Mouse (Mus musculus) embryo, embryonic 9.5 days (tissue): ENCODE data around the gene Cd200.
"Not testable (repeated sequence)": the region's sequence is repeated elsewhere in the genome, so short reads cannot be mapped to it uniquely, and the experiment has no call there.

Experiments
- DNase-seq: peaks from one replicate; pipeline ENCODE4 v3.0.0-alpha.2; 2017; ENCODE audit errors: extremely low spot score

Gene Cd200

DNA sequence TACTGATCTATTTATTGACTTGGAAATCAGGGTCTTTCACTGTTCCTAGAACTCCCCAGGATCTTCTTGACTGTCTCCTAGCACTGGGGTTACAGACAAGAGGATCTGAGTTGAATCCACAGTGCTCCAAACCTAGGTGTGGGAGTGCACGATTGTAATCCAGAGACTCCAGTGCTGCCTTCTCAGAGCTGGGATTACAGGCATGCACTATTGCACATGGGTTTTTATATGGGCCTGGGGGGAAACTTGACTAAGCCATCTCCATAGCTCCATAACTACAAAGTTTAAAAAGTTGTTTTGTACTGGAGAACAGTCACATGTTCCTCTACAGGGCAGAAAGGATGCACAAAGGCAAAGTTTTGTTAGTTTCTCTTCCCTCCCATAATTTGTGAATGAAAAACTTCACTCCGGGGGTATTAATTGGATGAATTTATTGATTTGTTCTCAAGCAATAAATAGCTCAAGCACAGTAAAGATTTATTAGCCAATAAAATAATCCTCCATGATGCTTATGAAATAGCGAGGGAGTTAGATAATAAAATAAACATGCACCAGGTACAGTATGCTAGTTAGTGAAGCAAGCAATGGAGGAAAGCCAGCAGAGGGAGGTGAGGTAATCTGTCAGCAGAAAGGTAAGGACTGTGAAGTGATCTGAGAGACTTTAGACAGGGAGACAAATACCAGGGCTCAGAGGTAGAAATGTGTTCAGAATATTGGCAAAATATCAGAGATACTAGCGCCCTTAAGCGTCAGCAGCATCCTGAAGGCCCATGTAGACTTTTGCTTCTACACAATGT, 30.5 kb downstream of the Cd200 start:
- no peak for DNase-seq

GRCm38 (mm10) chr16:45377332-45377731, 31.5 kb downstream of the Cd200 start:
- DNase-seq: no peak

DNA sequence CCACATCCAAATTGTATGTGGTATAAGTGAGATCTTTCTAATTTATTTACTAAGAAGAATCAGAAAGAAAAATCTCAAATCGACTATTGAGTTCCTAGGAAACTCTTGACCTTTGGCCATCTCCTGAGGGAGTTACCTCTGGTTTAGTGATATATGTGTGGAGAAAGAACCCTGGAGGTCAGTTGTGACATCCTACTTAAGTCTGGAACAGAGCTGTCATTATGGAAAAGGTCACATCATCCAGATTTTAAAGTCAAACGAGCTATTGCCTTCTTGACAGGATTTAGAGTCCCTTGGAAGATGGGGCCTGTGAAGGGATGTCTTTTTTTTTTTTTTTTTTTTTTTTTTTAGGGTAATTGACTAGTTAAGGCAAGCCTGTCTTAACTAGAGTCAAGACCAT, 32.0 kb downstream of the Cd200 start:
- no peak for DNase-seq

- no peak for DNase-seq
Observed at GRCm38 (mm10) chr16:45376294-45376693, 32.6 kb downstream of the Cd200 start.

- no peak for DNase-seq
Observed at GRCm38 (mm10) chr16:45375506-45376225, 33.2 kb downstream of the Cd200 start.

- no peak for DNase-seq
Observed at GRCm38 (mm10) chr16:45374074-45374473, 34.8 kb downstream of the Cd200 start.

DNA sequence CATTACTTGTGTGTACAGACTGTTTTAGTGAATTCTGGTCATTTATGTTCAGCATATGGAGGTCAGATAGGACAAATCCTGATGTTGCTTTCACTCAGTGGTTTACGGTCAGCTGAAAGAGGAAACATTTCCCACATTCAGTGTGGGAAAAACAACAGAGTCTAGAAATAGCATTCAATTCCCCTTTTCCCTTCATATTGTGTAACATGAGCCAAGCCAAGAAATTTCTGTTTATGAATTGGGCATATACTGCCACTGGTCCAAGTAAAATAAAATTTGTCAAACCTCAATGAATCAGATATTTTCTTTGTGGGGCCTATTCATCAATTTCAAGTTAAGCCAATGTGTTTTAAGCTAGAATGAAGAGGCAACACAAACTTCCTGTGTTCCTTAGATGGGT, 37.8 kb downstream of the Cd200 start:
- no peak for DNase-seq

GRCm38 (mm10) chr16:45369285-45369965, 39.4 kb downstream of the Cd200 start:
- no peak for DNase-seq

DNA sequence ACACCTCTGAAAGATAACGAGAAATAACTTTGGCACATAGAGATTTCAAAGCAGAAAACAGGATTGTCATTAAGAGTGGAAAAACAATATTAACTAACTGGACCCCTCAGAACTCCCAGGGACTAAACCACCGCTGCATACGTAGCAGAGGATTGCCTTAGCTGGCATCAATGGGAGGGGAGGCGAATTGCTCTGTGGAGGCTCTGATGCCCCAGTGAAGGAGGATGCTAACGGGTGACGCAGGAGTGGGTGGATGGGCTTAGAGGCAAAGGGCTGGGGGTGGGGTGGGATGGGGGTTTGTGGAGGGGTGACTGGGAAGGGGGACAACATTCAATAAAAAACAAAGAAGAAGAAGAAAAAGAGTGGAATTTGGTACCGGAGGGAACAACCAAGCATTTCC, 42.7 kb downstream of the Cd200 start:
- DNase-seq: no peak

DNA sequence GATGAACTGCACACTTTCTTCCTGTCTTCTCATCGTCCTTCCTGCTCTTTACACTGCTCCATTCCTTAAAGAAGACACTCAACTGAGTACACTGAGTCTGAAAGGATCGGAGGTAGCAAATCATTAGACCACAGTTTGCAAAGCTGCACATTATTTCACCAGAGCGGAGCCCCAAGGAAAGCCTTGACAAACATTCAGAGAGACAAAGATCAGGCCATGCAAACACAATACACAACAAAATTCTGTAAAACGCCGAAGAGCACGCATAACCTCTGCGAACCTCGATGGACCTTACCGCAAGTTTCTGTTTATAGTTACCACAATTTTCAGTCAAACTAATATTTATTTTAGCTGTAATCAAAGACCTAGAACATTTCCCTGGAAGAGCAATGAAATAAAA, 43.5 kb downstream of the Cd200 start:
- no peak for DNase-seq

- no peak for DNase-seq
Observed at GRCm38 (mm10) chr16:45364627-45365026, 44.2 kb downstream of the Cd200 start.

GRCm38 (mm10) chr16:45363480-45364045, 45.3 kb downstream of the Cd200 start:
- DNase-seq: no peak

DNA sequence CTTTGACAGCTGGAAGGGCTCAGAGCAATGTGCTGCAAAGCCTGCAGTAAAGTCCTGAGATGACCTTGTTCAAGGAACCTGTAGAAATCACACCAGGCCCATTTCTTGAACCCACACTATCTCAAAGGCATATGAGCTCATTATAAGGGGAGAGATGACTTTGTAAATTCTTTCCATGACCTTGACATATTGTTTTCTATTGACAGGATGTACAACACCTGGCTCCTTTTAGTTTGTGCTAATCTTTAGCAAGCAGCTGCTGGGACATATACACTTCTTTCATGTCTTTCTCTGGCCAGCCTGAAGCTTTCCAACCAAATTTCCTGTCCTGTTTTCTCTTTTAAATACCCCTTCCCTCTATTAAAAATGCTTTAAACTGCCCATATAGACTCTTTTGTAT, 47.4 kb downstream of the Cd200 start:
- no peak for DNase-seq

- not testable (repeated sequence) for DNase-seq
Observed at GRCm38 (mm10) chr16:45358441-45358840, 50.4 kb downstream of the Cd200 start.

DNA sequence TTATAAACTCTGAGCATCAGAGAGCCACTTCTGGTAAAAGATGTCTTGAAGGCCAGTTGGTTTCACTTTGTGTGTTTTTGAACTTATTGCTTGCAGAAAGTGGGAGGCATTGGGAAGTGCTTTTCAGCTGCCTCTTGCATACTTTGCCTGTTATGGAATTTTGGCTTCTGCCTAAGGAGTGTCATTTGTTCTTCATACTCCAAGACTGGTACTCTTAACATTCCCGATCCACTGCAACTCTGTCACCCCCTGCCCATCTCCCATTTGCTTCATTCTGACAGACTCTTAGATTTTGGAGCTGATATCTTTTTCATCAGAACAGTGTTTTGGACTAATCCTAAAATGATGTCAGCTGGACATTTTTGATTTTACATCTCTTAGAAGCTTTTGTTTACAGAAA, 51.7 kb downstream of the Cd200 start:
- DNase-seq: no peak

DNA sequence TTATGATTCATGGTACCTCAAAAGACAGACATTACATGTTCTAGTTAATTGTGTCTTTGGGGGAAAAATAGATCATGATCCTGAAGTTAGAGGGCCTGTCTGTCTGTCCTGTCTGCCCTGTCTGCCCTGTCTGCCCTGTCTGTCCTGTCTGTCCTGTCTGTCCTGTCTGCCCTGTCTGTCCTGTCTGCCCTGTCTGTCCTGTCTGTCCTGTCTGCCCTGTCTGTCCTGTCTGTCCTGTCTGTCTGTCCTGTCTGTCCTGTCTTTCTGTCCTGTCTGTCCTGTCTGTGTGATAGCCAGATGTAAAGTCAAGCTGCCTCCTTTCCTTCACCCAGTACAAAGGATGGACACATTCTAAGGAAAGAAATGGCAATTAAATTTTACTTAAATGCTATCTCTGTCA, 56.0 kb downstream of the Cd200 start:
- DNase-seq: peak; percentile 58

- DNase-seq: no peak
Observed at GRCm38 (mm10) chr16:45350767-45351166, 58.1 kb downstream of the Cd200 start.

DNA sequence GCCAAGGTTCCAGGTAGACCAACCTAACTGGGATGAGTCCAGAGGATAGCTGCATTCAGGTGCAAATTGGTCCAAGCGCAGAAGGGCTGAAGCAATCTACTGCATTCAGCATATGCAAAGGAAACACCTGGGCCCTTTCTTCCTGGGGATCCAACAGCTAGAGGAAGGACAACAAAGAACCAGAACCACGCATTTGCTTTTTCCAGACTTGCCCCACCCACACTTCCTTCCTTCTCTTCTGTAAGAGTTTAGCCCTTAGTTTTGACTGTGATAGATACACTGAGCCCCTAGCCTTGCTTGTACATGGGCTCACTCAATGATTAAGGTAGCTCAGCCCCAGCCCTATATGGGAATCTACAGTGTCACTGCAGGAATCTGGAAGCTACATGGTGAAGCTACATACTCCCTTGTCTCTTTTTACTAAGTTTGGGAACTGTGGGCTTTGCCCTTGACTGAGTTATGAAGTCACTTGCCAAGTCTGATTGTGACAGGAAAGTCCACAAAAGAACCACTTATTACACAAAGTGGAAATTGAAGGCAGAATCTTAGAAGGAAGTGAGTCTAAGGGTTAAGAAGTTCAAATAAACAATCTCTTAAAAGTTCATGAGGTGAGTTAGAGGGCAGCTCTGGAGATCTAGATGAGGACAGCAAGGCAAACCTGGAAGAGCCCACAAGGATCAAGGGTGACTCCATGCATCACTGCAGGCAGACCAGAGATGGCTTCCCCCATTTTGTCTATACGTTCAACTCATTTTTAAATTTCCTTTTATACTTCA, 59.1 kb downstream of the Cd200 start:
- no peak for DNase-seq

GRCm38 (mm10) chr16:45348238-45348637, 60.6 kb downstream of the Cd200 start:
- DNase-seq: not testable (repeated sequence)

DNA sequence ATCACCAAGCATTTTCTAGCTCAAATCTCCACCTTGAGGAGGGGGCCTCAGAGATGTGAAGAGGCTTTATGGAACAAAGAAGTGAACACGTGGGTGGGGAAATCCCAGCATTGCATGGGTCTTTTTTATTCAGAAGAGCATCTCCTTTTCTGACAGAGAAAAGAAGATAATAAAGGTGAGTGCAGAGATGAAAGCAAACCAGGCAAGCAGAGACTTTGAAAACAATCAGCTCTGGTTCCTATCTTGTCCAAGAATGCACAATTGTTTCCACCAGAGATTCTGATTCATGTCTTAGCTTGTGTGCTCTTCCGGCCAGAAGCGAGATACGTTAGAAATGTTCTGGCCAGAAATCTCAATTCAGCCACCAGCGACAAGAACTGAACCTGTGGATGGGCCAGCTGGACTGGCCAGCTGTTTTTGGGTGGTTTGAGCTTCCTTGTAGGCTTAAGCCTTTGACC, 61.9 kb downstream of the Cd200 start:
- DNase-seq: no peak

DNA sequence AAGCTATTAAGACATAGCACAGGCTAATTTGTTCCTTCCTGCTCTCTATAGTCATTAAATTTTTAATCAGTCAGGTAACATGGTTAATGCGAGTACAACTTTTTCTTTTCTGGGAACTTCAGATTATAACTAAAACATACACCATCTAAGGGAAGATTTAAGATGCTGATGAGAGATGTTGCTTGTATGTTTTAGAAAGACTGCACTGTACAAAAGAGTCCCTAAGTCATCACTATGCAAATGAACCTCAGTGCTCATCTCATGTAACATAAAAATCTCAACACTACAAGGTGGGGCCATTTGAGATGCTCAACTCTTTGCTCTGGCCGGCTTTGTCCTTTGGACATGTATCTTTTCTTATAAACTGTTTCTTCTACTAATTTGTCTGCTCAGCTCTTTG, 62.5 kb downstream of the Cd200 start:
- DNase-seq: no peak

- DNase-seq: no peak
Observed at GRCm38 (mm10) chr16:45344879-45345278, 64.0 kb downstream of the Cd200 start.
